Mouse (Mus musculus) mouse embryonic stem cell (cell line): ENCODE measurements around the gene Bcl2.

Experiments used
- in situ Hi-C, 2 experiments: fragments of 300-500 bp; cut with MboI; formaldehyde crosslinking; loops; 1 replicate in 1 of 2; 3 replicates in 1 of 2; pipeline ENCODE4 v1.14.3; 2019 to 2020; ENCODE audit warnings: low sequenced_read_pairs in 2 of 2, low pct_unique_long_range_greater_than_20kb in 1 of 2, mixed read lengths in 1 of 2; ENCODE audit not compliant: unreplicated experiment in 1 of 2

Bcl2 gene

DNA sequence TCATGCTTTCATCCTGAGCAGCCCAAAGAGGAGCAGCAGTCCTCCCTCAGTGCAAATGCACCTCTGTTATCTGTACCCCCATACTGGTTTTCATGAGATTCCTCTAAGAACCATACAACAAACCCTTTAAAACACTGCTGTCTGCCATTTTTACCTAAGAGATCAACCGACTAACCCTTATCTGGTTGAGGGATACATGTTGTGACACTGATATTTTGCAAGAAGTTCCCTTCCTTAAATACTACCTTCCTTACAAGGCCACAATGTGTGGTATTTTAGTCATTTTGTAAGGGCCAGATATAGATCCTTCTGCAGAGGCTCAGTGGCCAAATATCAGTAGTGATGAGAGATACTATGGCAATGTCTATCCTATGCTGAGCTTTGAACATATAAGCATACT is 134.3 kb downstream of the Bcl2 start:
- in situ Hi-C loops = no loop called here

DNA sequence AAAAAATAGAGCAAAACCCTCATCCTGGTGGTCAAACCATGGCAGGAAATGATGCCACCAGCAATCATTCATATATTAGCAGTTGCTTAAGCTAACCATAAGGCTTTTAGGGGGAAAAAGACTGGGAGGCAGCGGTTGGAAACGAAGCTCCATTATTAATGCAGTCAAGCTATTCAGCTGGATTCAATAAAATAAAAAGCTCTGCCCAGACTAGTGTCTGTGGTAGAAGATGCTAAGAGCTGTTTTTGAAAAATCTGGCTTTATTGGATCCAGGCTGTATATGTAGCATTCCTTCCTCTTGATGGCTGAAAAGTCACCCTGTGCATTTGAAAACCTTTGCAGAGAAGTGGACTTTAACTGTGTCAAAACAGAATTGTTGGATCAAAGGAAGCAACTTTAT is 141.6 kb downstream of the Bcl2 start:
- in situ Hi-C loops = no loop called here

DNA sequence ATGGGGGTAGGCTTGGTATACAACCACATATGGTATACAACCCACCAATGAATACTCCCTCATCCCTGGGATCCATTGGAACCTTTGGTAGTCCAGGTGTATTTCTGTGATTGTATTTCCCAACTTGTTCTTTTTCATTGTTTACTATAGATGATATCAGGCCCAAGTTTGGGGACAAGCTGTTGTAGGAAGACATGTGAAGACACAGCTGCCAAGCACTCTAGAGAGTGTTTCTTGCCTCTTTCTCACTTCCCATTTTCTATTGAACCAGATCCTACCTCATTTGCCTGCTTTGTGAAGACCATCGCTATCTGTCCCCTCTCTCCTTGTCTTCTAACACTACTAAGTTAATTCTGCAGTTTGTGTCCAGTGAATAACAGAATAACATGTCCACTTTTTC is 143.2 kb downstream of the Bcl2 start:
- in situ Hi-C loops = no loop called here

DNA sequence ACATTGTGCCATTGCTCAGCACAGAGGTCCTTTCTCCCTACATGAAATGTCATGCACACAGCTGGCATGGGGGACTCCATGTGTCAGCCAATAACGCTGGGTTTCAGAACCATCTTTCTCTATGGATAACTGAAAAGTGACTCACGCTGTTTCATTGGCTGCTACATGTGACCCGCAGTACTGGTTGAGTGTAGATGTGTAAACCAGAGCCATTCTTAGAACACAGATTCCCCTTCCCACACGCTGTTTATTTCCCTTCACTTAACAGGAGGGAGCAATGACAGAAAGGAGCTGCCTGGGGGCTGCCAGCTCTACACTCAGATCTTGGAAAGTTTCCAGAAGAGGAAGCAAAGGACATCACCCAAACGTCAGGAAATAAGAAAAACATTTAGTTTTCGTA is 143.7 kb downstream of the Bcl2 start:
- in situ Hi-C loops = no loop called here

- in situ Hi-C loops = no loop called here
These were observed 144.4 kb downstream of the Bcl2 start for GRCm38 (mm10) chr1:106569674-106570073.

DNA sequence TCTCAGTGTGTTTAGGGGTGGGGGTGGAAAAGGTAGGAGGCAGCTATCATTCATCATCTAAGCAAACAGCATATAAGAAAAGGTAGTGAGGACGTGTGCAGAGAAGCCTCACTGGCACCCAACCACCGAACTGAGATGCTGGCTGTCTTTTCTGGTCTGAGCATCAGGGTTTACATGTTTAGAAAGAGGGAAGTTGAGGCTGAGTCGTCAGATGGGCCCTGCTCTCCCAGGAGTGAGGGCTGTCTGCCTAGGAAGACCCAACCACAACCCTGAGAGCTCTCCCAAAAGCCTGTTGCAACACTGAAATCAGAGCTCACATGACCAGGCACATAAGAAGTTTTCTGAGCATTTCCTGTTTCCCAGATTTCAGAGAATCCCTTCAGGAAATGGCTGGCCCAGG is 145.2 kb downstream of the Bcl2 start:
- in situ Hi-C loops = no loop called here

- in situ Hi-C loops = no loop called here
These were observed 146.6 kb downstream of the Bcl2 start for GRCm38 (mm10) chr1:106567506-106567905.

- in situ Hi-C loops = no loop called here
These were observed 147.7 kb downstream of the Bcl2 start for GRCm38 (mm10) chr1:106566120-106567086.

GRCm38 (mm10) chr1:106565238-106565637 is 148.8 kb downstream of the Bcl2 start:
- in situ Hi-C loops = no loop called here

DNA sequence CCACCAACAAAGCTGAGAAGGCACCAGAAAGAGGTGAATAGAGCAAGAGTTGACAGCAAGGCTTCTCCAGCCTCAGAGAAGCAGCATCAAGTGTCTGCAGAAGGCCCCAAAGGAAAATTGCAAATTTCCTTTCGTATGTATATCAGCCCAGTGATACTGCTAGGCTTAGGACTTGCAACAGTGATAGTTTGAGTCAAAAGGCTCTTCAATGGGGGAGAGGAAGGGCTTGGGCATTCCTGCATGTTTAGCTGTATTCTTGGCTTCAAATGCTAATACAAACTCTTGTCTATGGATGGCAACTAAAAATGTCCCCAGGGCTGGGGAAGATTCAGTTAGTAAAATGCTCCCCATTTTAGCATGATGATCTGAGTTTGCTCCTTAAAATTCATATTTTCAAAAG is 149.6 kb downstream of the Bcl2 start:
- in situ Hi-C loops = no loop called here

- in situ Hi-C loops = no loop called here
These were observed 151.3 kb downstream of the Bcl2 start for GRCm38 (mm10) chr1:106562751-106563150.

GRCm38 (mm10) chr1:106561085-106561760 is 152.9 kb downstream of the Bcl2 start:
- in situ Hi-C loops = no loop called here

GRCm38 (mm10) chr1:106560105-106560504 is 154.0 kb downstream of the Bcl2 start:
- in situ Hi-C loops = no loop called here

DNA sequence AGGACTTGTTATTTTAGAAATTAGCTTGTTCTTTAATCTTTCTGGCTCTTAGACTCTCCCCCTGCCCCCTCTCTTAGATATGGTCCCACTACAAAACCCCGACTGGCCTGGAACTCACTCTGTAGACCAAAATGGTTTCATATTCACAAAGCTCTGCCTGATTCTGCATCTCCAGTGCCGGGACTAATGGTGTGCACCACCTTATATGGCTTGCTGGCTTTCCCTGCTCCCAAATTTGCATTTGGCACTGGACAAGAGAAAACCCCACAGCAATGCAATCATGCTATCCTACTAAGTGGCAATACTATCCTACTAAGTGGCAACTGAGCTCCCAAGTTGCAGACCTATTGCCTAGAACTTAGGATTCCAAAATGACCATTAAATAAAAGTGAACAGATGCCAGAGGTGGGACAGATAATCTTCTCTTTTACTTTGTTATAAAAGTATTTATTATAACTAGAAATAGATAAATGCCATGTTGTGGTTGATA is 154.9 kb downstream of the Bcl2 start:
- in situ Hi-C loops = no loop called here

- in situ Hi-C loops = no loop called here
These were observed 158.4 kb downstream of the Bcl2 start for GRCm38 (mm10) chr1:106555498-106556168.

GRCm38 (mm10) chr1:106553846-106554802 is 159.9 kb downstream of the Bcl2 start:
- in situ Hi-C loops = no loop called here

GRCm38 (mm10) chr1:106552856-106553255 is 161.2 kb downstream of the Bcl2 start:
- in situ Hi-C loops = no loop called here

GRCm38 (mm10) chr1:106550580-106550979 is 163.5 kb downstream of the Bcl2 start:
- in situ Hi-C loops = no loop called here
